Mouse (Mus musculus) stomach, postnatal 0 days (tissue): Measurements from ENCODE around the gene Lsamp. TPM values are rescaled to one million over a fixed set of nuclear protein-coding genes. Genes with fewer than 3 reads are reported as not detected.

ENCODE experiments used
- ATAC-seq: fragments of 200-750 bp; cut with Nextera tagmentation; 2 replicates; pipeline ENCODE4 v1.8.0; 2017; ENCODE audit not compliant: low FRiP score, low TSS enrichment
- DNase-seq: peaks from one replicate; pipeline ENCODE4 v3.0.0-alpha.2; 2016; ENCODE audit warnings: low spot score
- H3K27ac ChIP-seq: fragments of 300-500 bp; sonication (generic); replicated peaks from 2 replicates; pipeline ENCODE4 v1.5.1; 2014; ENCODE audit warnings: mild to moderate bottlenecking, control low read depth
- H3K27me3 ChIP-seq: fragments of 300-500 bp; sonication (generic); 2 replicates; pipeline ENCODE4 v1.6.1; 2014; ENCODE audit warnings: low read length; ENCODE audit not compliant: control insufficient read depth, insufficient read depth
- H3K36me3 ChIP-seq: fragments of 300-500 bp; sonication (generic); 2 replicates; pipeline ENCODE4 v1.6.1; 2014; ENCODE audit warnings: low read length, mixed read lengths; ENCODE audit not compliant: control insufficient read depth, insufficient read depth
- H3K4me1 ChIP-seq: fragments of 300-500 bp; sonication (generic); replicated peaks from 2 replicates; pipeline ENCODE4 v1.6.1; 2014; ENCODE audit warnings: antibody characterized with exemption; ENCODE audit not compliant: control insufficient read depth, insufficient read depth
- H3K4me2 ChIP-seq: fragments of 300-500 bp; sonication (generic); replicated peaks from 2 replicates; pipeline ENCODE4 v1.6.1; 2014; ENCODE audit warnings: low read depth, mild to moderate bottlenecking, control low read depth, moderate library complexity
- H3K4me3 ChIP-seq: fragments of 300-500 bp; sonication (generic); 2 replicates; pipeline ENCODE4 v1.5.1; 2014; ENCODE audit warnings: low read depth, low read length, control low read depth
- H3K9ac ChIP-seq: fragments of 300-500 bp; sonication (generic); 2 replicates; pipeline ENCODE4 v1.6.1; 2014; ENCODE audit warnings: mild to moderate bottlenecking, low read length, control low read depth, mixed read lengths
- H3K9me3 ChIP-seq: fragments of 300-500 bp; sonication (generic); 2 replicates; pipeline ENCODE4 v1.6.1; 2016; ENCODE audit warnings: low read length; ENCODE audit not compliant: control insufficient read depth
- CTCF ChIP-seq: IDR thresholded peaks from 2 replicates; pipeline ENCODE4 v1.5.1; 2016; ENCODE audit warnings: antibody characterized with exemption, low read depth, mild to moderate bottlenecking, moderate library complexity
- EP300 ChIP-seq: optimal IDR thresholded peaks from 2 replicates; pipeline ENCODE3; 2016; ENCODE audit warnings: antibody characterized with exemption
- WGBS: fragments of 180-500 bp; shearing (Covaris S2); extraction: QIAGEN DNeasy Blood & Tissue Kit; methylation state at CpG from one replicate; pipeline ENCODE4 v1.1.7; 2014; 5-methylcytosine and 5-hydroxymethylcytosine counted together
- polyA plus RNA-seq: library from polyadenylated mRNA; unstranded; fragments of >200 nt; fragmentation: Nextera tagmentation; extraction: Ambion mirVana; gene quantifications from 2 replicates; pipeline ENCODE4 v1.2.1, GENCODE M21; 2015

Gene Lsamp
- polyA plus RNA-seq, 1 experiment from 2014 or later, result 2.8 TPM

DNA sequence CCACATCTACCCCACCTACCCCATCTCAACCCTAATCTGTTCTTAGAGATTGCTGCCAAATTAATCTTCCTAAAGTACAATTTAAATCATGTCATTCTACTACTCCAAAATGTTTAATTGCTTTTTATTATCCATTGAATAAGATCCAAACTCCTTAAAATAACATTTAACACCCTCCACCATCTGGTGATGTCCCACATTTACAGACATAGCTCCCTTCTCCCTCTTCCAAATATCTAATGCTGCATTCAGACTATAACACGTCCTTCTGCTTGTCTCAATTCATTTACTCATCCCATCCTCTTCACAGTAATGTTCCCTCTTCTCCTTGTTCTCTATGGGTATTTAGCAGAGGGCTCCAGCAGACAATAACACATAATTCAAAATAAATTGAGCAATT is 2020.0 kb downstream of the Lsamp start:
- Histone ChIP-seq H3K4me1 (no peaks in the 10 kb centered on the region), H3K36me3 (no peaks in the 10 kb centered on the region), H3K27me3 (no peaks in the 10 kb centered on the region), H3K9me3 (no peaks in the 10 kb centered on the region), H3K4me2 (no peak overlapping the region), H3K9ac (no peak overlapping the region), H3K4me3 (no peak overlapping the region), H3K27ac (no peak overlapping the region)
- 61% methylated on average over 1 of the region's 1 CpGs for WGBS
- DNase-seq (no peak), ATAC-seq (no peak)
- TF ChIP-seq CTCF, result no peak
- no peak for TF ChIP-seq EP300

GRCm38 (mm10) chr16:42014937-42015336 is 2030.8 kb downstream of the Lsamp start:
- Histone ChIP-seq H3K9me3 (no peaks in the 10 kb centered on the region), H3K4me1 (no peaks in the 10 kb centered on the region), H3K27me3 (no peaks in the 10 kb centered on the region), H3K9ac (no peak overlapping the region), H3K4me3 (no peak overlapping the region), H3K27ac (no peak overlapping the region), H3K36me3 (no peaks in the 10 kb centered on the region), H3K4me2 (no peak overlapping the region)
- WGBS, result 60% methylated on average over 5 of the region's 5 CpGs
- DNase-seq (no peak), ATAC-seq (no peak)
- TF ChIP-seq CTCF, result no peak

- H3K4me3 ChIP-seq, result no peak overlapping the region
- H3K4me2 ChIP-seq, result no peak overlapping the region
- WGBS, result 59% methylated on average over 3 of the region's 3 CpGs
- TF ChIP-seq CTCF (no peak), EP300 (no peak)
- no peaks in the 10 kb centered on the region for H3K36me3 ChIP-seq
- no peak overlapping the region for H3K9ac ChIP-seq
- DNase-seq, result no peak
- H3K27ac ChIP-seq, result no peak overlapping the region
- H3K4me1 ChIP-seq, result no peaks in the 10 kb centered on the region
- no peaks in the 10 kb centered on the region for H3K9me3 ChIP-seq
- no peak for ATAC-seq
- no peaks in the 10 kb centered on the region for H3K27me3 ChIP-seq
These were observed 2031.3 kb downstream of the Lsamp start for GRCm38 (mm10) chr16:42015443-42015842.

- Histone ChIP-seq H3K4me3 (no peak overlapping the region), H3K27me3 (no peaks in the 10 kb centered on the region), H3K27ac (no peak overlapping the region), H3K4me1 (no peaks in the 10 kb centered on the region), H3K4me2 (no peak overlapping the region), H3K36me3 (no peaks in the 10 kb centered on the region), H3K9me3 (no peaks in the 10 kb centered on the region), H3K9ac (no peak overlapping the region)
- no peak for DNase-seq
- 89% methylated on average over 9 of the region's 9 CpGs for WGBS
- no peak for ATAC-seq
- TF ChIP-seq EP300, result no peak
- no peak for TF ChIP-seq CTCF
These were observed 2032.9 kb downstream of the Lsamp start for GRCm38 (mm10) chr16:42016791-42017643.

GRCm38 (mm10) chr16:42022566-42022965 is 2038.4 kb downstream of the Lsamp start:
- no peak for TF ChIP-seq CTCF
- no peak for TF ChIP-seq EP300
- H3K9me3 ChIP-seq, result no peaks in the 10 kb centered on the region
- H3K27ac ChIP-seq, result no peak overlapping the region
- H3K27me3 ChIP-seq, result no peaks in the 10 kb centered on the region
- H3K36me3 ChIP-seq, result no peaks in the 10 kb centered on the region
- H3K4me1 ChIP-seq, result no peaks in the 10 kb centered on the region
- no peak overlapping the region for H3K4me3 ChIP-seq
- 59% methylated on average over 1 of the region's 1 CpGs for WGBS
- H3K4me2 ChIP-seq, result no peak overlapping the region
- no peak overlapping the region for H3K9ac ChIP-seq
- DNase-seq, result no peak
- ATAC-seq, result no peak

DNA sequence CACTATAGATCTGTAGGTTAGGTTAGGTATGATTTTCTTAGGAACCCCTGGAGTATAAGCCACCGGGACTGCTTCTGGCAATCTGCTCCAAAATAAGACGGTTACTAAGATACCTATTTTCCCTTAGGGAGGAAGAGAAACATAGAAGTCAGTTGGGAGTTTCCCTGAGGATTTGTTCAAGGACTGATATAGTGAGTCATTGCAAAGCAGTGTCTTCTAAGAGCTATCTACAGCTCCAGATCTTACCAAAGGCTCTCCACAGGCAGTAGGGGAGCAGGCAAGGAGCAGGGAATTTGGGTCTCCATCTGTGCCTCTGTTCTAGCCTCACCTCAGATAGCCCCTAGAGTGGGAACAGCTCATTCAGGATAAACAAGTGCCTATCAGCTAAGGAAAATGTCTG is 2047.9 kb downstream of the Lsamp start:
- WGBS, result 72% methylated on average over 2 of the region's 2 CpGs
- Histone ChIP-seq H3K4me2 (no peak overlapping the region), H3K4me1 (no peaks in the 10 kb centered on the region), H3K36me3 (no peaks in the 10 kb centered on the region), H3K27ac (no peak overlapping the region), H3K27me3 (no peaks in the 10 kb centered on the region), H3K9me3 (no peaks in the 10 kb centered on the region), H3K4me3 (no peak overlapping the region), H3K9ac (no peak overlapping the region)
- TF ChIP-seq EP300 (no peak), CTCF (no peak)
- DNase-seq (no peak), ATAC-seq (no peak)
